Mouse (Mus musculus) kidney, postnatal 0 days (tissue): ENCODE measurements around the gene Slc9a9. TPM values are rescaled to one million over a fixed set of nuclear protein-coding genes. Genes with fewer than 3 reads are reported as not detected.
A peak's percentile ranks its signal among the peaks of the same experiment; 100 is the strongest.

Experiments used
- ATAC-seq: fragments of 200-750 bp; cut with Nextera tagmentation; replicated peaks from 2 replicates; pipeline ENCODE4 v1.8.0; 2017; ENCODE audit warnings: low read depth, moderate number of reproducible peaks, moderate TSS enrichment, moderate library complexity; ENCODE audit not compliant: low FRiP score
- DNase-seq: peaks from one replicate; pipeline ENCODE4 v3.0.0-alpha.2; 2016; ENCODE audit warnings: low spot score
- H3K27ac ChIP-seq: fragments of 300-500 bp; sonication (generic); 2 replicates; pipeline ENCODE4 v1.5.1; 2014; ENCODE audit warnings: mild to moderate bottlenecking
- H3K27me3 ChIP-seq: fragments of 300-500 bp; sonication (generic); 2 replicates; pipeline ENCODE4 v1.6.1; 2014; ENCODE audit warnings: low read length, mixed read lengths; ENCODE audit not compliant: insufficient read depth
- H3K36me3 ChIP-seq: fragments of 300-500 bp; sonication (generic); 2 replicates; pipeline ENCODE4 v1.6.1; 2014; ENCODE audit warnings: low read length, mixed read lengths; ENCODE audit not compliant: insufficient read depth
- H3K4me1 ChIP-seq: fragments of 300-500 bp; sonication (generic); replicated peaks from 2 replicates; pipeline ENCODE4 v1.6.1; 2014; ENCODE audit warnings: antibody characterized with exemption, low read length, mixed read lengths; ENCODE audit not compliant: insufficient read depth
- H3K4me2 ChIP-seq: fragments of 300-500 bp; sonication (generic); 2 replicates; pipeline ENCODE4 v1.6.1; 2014; ENCODE audit warnings: mild to moderate bottlenecking, low read length, moderate library complexity, mixed read lengths
- H3K4me3 ChIP-seq: fragments of 300-500 bp; sonication (generic); replicated peaks from 2 replicates; pipeline ENCODE4 v1.5.1; 2014; ENCODE audit warnings: low read depth, low read length
- H3K9ac ChIP-seq: fragments of 300-500 bp; sonication (generic); 2 replicates; pipeline ENCODE4 v1.6.1; 2014; ENCODE audit warnings: low read depth, low read length
- H3K9me3 ChIP-seq: fragments of 300-500 bp; sonication (generic); replicated peaks from 2 replicates; pipeline ENCODE4 v1.6.1; 2016; ENCODE audit warnings: low read length, inconsistent platforms, mixed read lengths
- CTCF ChIP-seq: IDR thresholded peaks from 2 replicates; pipeline ENCODE4 v1.5.1; 2016; ENCODE audit warnings: antibody characterized with exemption, low read depth, mild to moderate bottlenecking, moderate library complexity
- WGBS: fragments of 180-500 bp; shearing (Covaris S2); extraction: QIAGEN DNeasy Blood & Tissue Kit; methylation state at CpG from one replicate; pipeline ENCODE4 v1.1.7; 2014; 5-methylcytosine and 5-hydroxymethylcytosine counted together
- polyA plus RNA-seq: library from polyadenylated mRNA; unstranded; fragments of >200 nt; fragmentation: Nextera tagmentation; extraction: Ambion mirVana; gene quantifications from 2 replicates; pipeline ENCODE4 v1.2.1, GENCODE M21; 2015

Gene Slc9a9
- polyA plus RNA-seq, 1 experiment from 2014 or later = 2.6 TPM

DNA sequence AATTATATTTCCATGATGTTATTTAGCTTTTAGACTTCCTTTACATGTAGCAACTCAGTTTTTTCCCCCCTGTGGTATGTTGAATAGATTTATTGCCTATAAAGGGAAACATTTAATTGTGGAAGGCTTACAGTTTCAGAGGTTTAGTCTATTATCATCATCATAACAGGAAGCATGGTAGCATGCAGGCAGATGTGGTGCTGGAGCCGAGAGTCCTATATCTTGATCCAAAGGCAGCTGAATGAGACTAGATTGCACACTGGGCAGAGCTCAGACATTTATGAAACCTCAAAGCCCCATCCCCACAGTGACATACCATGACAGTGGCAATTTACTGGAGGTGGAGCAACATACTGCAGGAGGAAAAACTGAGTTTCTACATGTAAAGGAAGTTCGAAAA lies 28.5 kb downstream of the Slc9a9 start:
- Histone ChIP-seq H3K4me3 (no peak overlapping the region), H3K9me3 (no peaks in the 10 kb centered on the region), H3K36me3 (no peaks in the 10 kb centered on the region), H3K4me2 (no peak overlapping the region), H3K9ac (no peak overlapping the region), H3K27ac (no peak overlapping the region), H3K4me1 (no peaks in the 10 kb centered on the region), H3K27me3 (no peaks in the 10 kb centered on the region)
- WGBS = 78% methylated on average over 2 of the region's 2 CpGs
- no peak for TF ChIP-seq CTCF
- DNase-seq (no peak), ATAC-seq (no peak)

DNA sequence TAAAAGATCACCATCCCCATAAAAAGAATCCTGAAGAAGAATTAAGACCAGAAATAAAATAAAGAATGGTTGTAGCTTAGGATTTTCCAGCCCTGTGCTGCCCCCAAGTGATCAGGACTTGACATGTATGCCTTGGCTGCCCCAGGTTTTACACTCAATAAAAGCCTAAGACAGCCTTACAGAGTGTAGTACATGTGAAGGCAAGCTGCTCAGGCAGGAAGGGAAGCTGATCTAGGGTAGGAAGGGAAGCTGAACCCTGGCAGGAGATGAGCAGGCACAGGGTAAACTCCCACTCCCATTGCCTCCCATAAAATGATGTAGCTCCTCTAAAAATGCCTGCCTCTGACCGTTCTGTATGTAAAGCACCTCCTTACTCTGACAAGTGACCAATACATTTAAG lies 30.8 kb downstream of the Slc9a9 start:
- no peak; the same call in 1 of the 2 replicates for ATAC-seq
- H3K4me2 ChIP-seq = no peak overlapping the region
- peak; percentile 83 for DNase-seq

DNA sequence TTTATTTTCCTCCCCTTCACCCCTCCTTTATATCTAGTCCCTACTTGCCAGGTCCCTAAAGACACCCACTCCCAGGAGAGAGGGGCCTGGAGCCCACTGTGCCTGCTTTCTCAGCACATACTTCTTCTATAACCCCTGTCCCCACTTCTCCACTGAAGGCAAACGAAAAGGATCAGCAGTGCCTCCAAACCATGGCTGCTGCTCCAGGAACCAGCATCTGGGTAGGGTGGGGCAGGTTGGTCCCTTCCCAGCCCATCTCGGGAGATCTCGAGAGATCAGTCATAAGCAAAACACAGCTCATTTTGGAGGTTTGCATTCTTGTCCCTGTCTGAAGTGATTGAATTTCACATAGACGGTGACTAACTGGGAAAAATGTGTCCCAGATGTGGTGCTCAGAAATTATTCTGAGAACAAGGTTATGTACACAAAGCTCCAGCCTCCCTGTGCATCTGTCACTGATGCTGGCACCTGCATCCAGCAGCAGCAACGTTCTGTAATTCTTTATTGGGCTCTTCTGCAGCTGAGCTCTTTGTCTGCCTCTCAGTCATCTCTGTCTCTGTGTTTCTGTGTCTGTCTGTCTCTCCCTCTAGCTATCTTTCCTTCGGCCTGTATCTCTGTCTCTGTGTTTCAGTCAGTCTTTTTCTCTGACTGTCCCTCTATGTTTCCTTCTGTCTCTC lies 31.6 kb downstream of the Slc9a9 start:
- 51% methylated on average over 6 of the region's 6 CpGs for WGBS
- H3K4me2 ChIP-seq = no peak overlapping the region
- no peak for ATAC-seq

More for the DNA sequence above, 30.8 kb downstream of the Slc9a9 start:
- H3K9me3 ChIP-seq = no peaks in the 10 kb centered on the region
- H3K4me3 ChIP-seq = no peak overlapping the region
- peak; percentile 75 for TF ChIP-seq CTCF
- no peaks in the 10 kb centered on the region for H3K4me1 ChIP-seq
- H3K36me3 ChIP-seq = no peaks in the 10 kb centered on the region
- no peaks in the 10 kb centered on the region for H3K27me3 ChIP-seq
- no peak overlapping the region for H3K9ac ChIP-seq
- WGBS = 27% methylated on average over 1 of the region's 1 CpGs
- no peak overlapping the region for H3K27ac ChIP-seq

DNA sequence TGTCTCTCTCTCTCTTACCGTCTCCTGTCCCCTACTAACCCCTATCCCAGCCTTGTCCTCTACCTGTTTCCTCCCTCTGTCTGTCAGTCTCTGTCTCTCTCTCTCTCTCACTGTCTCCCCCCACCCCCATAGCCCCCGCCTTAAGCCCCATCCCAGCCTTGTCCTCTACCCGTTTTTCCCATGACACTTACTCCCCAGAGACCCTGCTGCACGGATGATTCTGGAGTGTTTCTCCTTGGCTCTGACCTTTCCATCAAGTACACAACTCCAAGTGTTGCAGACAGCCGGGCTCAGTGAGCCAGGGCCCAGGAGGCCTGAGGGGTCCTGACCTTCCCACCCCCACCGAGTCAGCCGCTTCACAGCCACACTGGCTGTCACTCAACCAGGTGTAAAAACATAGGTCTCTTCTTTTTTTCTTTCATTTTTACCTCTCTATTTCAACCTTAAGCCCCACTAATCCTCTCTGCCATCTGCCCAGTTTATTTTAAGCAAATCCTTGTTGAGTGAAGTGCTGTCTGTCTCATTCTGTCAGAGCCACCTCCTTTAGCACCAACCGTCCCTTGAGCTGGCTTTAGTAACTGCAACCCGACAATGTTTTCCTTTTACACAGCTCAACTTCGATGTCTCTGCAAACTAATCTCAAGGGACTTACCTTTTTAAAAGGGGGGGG lies 32.4 kb downstream of the Slc9a9 start:
- WGBS = 37% methylated on average over 10 of the region's 10 CpGs
- TF ChIP-seq CTCF = no peak
- no peak overlapping the region for H3K4me3 ChIP-seq
- no peaks in the 10 kb centered on the region for H3K27me3 ChIP-seq
- H3K27ac ChIP-seq = no peak overlapping the region
- H3K36me3 ChIP-seq = no peaks in the 10 kb centered on the region
- no peaks in the 10 kb centered on the region for H3K9me3 ChIP-seq
- ATAC-seq = no peak
- H3K4me1 ChIP-seq = no peaks in the 10 kb centered on the region
- H3K9ac ChIP-seq = no peak overlapping the region
- no peak for DNase-seq
- no peak overlapping the region for H3K4me2 ChIP-seq

More for the DNA sequence above, 31.6 kb downstream of the Slc9a9 start:
- Histone ChIP-seq H3K4me1 (no peaks in the 10 kb centered on the region), H3K27me3 (no peaks in the 10 kb centered on the region), H3K9me3 (no peaks in the 10 kb centered on the region), H3K9ac (no peak overlapping the region), H3K27ac (no peak overlapping the region), H3K4me3 (no peak overlapping the region), H3K36me3 (no peaks in the 10 kb centered on the region)
- DNase-seq = no peak
- TF ChIP-seq CTCF = no peak

DNA sequence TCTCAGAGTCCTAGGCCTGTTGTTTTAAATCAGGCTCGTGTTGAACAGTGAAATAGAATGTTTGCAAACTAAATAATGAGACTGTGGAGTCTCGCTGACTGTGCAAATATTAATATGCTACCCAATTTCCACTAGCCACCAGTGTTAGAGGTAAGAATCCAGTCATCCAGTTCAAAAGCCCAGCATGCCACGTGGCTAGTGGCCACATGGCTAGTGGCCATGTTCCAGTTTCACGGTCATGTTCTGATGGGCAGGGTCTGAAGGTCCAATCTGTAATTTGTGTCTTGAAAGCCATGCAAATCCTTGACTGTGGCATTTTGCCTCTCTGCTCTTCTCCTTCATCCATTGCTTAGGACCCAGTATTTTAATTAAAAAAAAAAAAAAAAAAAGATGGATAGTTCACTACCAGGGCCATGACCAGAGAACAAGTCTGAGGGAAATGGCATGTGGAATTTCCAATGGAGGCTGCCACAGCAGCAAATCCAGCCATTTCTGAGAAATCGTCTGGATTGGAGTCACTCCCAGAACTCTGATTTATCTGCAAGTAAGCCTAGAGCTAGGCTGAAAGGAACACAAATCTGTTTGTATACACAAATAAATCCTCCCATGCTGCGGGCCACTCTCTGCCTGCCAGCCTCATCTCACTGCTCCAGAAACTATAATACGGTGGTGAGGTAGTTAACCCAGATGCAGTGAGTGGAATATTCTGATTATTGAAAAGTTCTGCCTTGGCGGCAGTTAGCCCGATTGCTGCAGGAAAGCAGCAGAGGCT lies 35.5 kb downstream of the Slc9a9 start:
- H3K27ac ChIP-seq = no peak overlapping the region
- no peaks in the 10 kb centered on the region for H3K4me1 ChIP-seq
- H3K27me3 ChIP-seq = no peaks in the 10 kb centered on the region
- no peaks in the 10 kb centered on the region for H3K9me3 ChIP-seq
- TF ChIP-seq CTCF = no peak
- no peak for DNase-seq
- H3K9ac ChIP-seq = no peak overlapping the region
- H3K4me2 ChIP-seq = no peak overlapping the region
- no peaks in the 10 kb centered on the region for H3K36me3 ChIP-seq
- ATAC-seq = no peak
- WGBS = 72% methylated on average over 9 of the region's 9 CpGs
- H3K4me3 ChIP-seq = no peak overlapping the region

DNA sequence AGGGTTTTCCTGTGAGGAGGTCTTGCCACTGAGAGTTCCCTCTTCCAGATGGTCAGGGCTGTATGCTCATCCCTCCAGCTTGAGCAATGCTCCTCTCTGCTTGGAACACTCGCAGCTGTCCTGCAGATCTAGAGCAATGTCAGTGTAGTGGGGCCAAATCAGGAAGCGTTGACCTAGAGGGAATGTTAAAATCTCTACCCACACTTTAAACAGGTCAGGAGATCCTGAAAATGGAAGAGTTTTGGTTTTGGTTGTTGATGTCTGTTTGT lies 36.0 kb downstream of the Slc9a9 start:
- H3K9ac ChIP-seq = no peak overlapping the region
- no peaks in the 10 kb centered on the region for H3K27me3 ChIP-seq
- ATAC-seq (no peak), DNase-seq (no peak)
- H3K4me2 ChIP-seq = no peak overlapping the region
- no peak overlapping the region for H3K27ac ChIP-seq
- no peak overlapping the region for H3K4me3 ChIP-seq
- WGBS = 75% methylated on average over 2 of the region's 2 CpGs
- H3K9me3 ChIP-seq = no peaks in the 10 kb centered on the region
- no peaks in the 10 kb centered on the region for H3K36me3 ChIP-seq
- no peaks in the 10 kb centered on the region for H3K4me1 ChIP-seq
- no peak for TF ChIP-seq CTCF
